Mouse (Mus musculus) cerebellum, adult 2 months (tissue): ENCODE measurements around the gene Xk.
"Not testable (repeated sequence)": the region's sequence is repeated elsewhere in the genome, so short reads cannot be mapped to it uniquely, and the experiment has no call there.

Source experiments
- CTCF ChIP-seq: fragments of 200-500 bp; IDR thresholded peaks from 2 replicates; pipeline ENCODE4 v1.5.1; 2011; ENCODE audit warnings: low read depth, mild to moderate bottlenecking, control low read depth, low read length, moderate library complexity, borderline replicate concordance; ENCODE audit not compliant: insufficient read depth
- POLR2A ChIP-seq: fragments of 200-500 bp; IDR thresholded peaks from 2 replicates; pipeline ENCODE4 v1.6.1; 2011; ENCODE audit warnings: low read length, control low read depth, borderline replicate concordance; ENCODE audit not compliant: insufficient read depth

GRCm38 (mm10) chrX:9350327-9350726, 77.8 kb downstream of the Xk start, which contains the start of gene H2al1k:
- not testable (repeated sequence) for TF ChIP-seq CTCF, POLR2A
